Mouse (Mus musculus) embryo, embryonic 11.5 days (tissue): ENCODE results near the gene Cadps2.

Experiments
- DNase-seq: peaks from one replicate; pipeline ENCODE4 v3.0.0-alpha.2; 2012; ENCODE audit warnings: low read depth, low spot score

The Cadps2 gene

GRCm38 (mm10) chr6:23762204-23762603 is 77.0 kb downstream of the Cadps2 start:
- DNase-seq, result no peak

GRCm38 (mm10) chr6:23758249-23758648 is 81.0 kb downstream of the Cadps2 start:
- DNase-seq, result no peak

GRCm38 (mm10) chr6:23748823-23749222 is 90.4 kb downstream of the Cadps2 start:
- DNase-seq, result no peak

GRCm38 (mm10) chr6:23740010-23740409 is 99.2 kb downstream of the Cadps2 start:
- no peak for DNase-seq

GRCm38 (mm10) chr6:23732750-23733149 is 106.5 kb downstream of the Cadps2 start:
- no peak for DNase-seq

- DNase-seq, result no peak
Observed at GRCm38 (mm10) chr6:23728620-23729019, 110.6 kb downstream of the Cadps2 start.

GRCm38 (mm10) chr6:23723697-23724096 is 115.5 kb downstream of the Cadps2 start:
- DNase-seq, result no peak

- no peak for DNase-seq
Observed at GRCm38 (mm10) chr6:23720401-23720800, 118.8 kb downstream of the Cadps2 start.

- no peak for DNase-seq
Observed at GRCm38 (mm10) chr6:23707506-23707905, 131.7 kb downstream of the Cadps2 start.

GRCm38 (mm10) chr6:23700879-23701278 is 138.3 kb downstream of the Cadps2 start:
- DNase-seq, result no peak

GRCm38 (mm10) chr6:23678172-23678571 is 161.0 kb downstream of the Cadps2 start:
- no peak for DNase-seq

GRCm38 (mm10) chr6:23655036-23655435 is 184.2 kb downstream of the Cadps2 start, which contains the start of gene Rnf148:
Gene Rnf148, minus strand, starts transcription at chr6:23655136.
- DNase-seq, result no peak

- DNase-seq, result no peak
Observed at GRCm38 (mm10) chr6:23650205-23650604, 189.0 kb downstream of the Cadps2 start, which contains the start of gene Rnf133. Gene Rnf133, minus strand, starts transcription at chr6:23650305.

GRCm38 (mm10) chr6:23648732-23649131 is 190.5 kb downstream of the Cadps2 start:
- no peak for DNase-seq

GRCm38 (mm10) chr6:23647627-23648247 is 191.5 kb downstream of the Cadps2 start:
- no peak for DNase-seq

- no peak for DNase-seq
Observed at GRCm38 (mm10) chr6:23637081-23637480, 202.1 kb downstream of the Cadps2 start.

GRCm38 (mm10) chr6:23635208-23635607 is 204.0 kb downstream of the Cadps2 start:
- DNase-seq, result no peak

- no peak for DNase-seq
Observed at GRCm38 (mm10) chr6:23634016-23634415, 205.2 kb downstream of the Cadps2 start.

GRCm38 (mm10) chr6:23630465-23630864 is 208.8 kb downstream of the Cadps2 start:
- no peak for DNase-seq

GRCm38 (mm10) chr6:23575102-23575501 is 264.1 kb downstream of the Cadps2 start:
- DNase-seq, result no peak

GRCm38 (mm10) chr6:23573750-23574149 is 265.5 kb downstream of the Cadps2 start:
- no peak for DNase-seq

GRCm38 (mm10) chr6:23572401-23572800 is 266.8 kb downstream of the Cadps2 start:
- no peak for DNase-seq

GRCm38 (mm10) chr6:23569686-23570085 is 269.5 kb downstream of the Cadps2 start:
- no peak for DNase-seq

GRCm38 (mm10) chr6:23568688-23569087 is 270.5 kb downstream of the Cadps2 start:
- DNase-seq, result no peak
